Mouse (Mus musculus) E14TG2a.4 (cell line): ENCODE measurements around the gene Bsn.

Source experiments
- CTCF ChIP-seq: conservative IDR thresholded peaks from 2 replicates; pipeline ENCODE4 v1.5.1; 2014; ENCODE audit warnings: low read length
- NANOG ChIP-seq: IDR thresholded peaks from 2 replicates; pipeline ENCODE4 v1.6.1; 2014; ENCODE audit warnings: borderline replicate concordance, low read length, mixed read lengths

- TF ChIP-seq CTCF (no peak), NANOG (no peak)
These were observed 131.9 kb downstream of the Bsn start for GRCm38 (mm10) chr9:108058291-108058690.
